Mouse (Mus musculus) CH12F3 (cell line): ENCODE data around the gene Sgms1.
"Not testable (repeated sequence)": the region's sequence is repeated elsewhere in the genome, so short reads cannot be mapped to it uniquely, and the experiment has no call there.

Experiments used
- in situ Hi-C: fragments of 300-500 bp; cut with MboI; formaldehyde crosslinking; loops from 2 replicates; pipeline ENCODE4 v1.14.3; 2020; ENCODE audit warnings: low sequenced_read_pairs

The Sgms1 gene

GRCm38 (mm10) chr19:32107771-32108306, 281.7 kb downstream of the Sgms1 start, which contains the start of gene Asah2:
TSS of gene Asah2 (minus strand) at chr19:32108211.
- in situ Hi-C loops, result no loop called here

DNA sequence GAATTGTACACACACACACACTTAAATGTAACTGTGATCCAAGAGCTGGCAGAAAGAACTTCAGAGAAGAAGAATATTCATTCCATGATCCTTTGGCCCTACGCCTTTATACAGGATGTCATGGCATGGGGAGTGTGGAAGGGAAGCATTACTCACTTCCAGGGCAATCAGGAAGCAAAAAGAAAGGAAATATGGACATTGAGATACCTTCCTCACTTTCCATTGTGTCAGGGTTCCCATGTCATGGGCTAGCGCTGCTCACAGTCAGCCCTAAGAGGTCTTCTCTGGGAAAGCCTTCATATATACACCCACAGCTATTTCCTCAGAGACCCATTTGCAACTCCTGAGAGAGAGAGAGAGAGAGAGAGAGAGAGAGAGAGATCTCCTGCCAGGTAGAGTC, 282.8 kb downstream of the Sgms1 start:
- in situ Hi-C loops, result no loop called here

- in situ Hi-C loops, result no loop called here
Measured at GRCm38 (mm10) chr19:32104217-32104616, 285.3 kb downstream of the Sgms1 start.

DNA sequence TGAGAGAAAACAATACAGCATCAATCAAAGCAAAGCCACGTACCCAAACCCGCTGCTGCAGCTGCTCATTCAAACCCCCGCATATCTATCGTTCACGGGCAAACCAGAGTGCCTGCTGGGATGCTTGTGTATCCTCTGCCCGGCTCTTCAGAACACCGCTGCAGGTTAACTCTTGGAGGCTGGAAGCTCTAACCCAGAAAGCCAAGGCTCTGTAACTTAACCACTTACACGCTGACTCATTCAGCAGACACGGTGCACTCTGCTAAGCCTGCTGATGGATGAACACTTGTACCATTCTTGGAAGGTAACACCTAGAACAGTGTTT, 286.6 kb downstream of the Sgms1 start:
- in situ Hi-C loops, result no loop called here

DNA sequence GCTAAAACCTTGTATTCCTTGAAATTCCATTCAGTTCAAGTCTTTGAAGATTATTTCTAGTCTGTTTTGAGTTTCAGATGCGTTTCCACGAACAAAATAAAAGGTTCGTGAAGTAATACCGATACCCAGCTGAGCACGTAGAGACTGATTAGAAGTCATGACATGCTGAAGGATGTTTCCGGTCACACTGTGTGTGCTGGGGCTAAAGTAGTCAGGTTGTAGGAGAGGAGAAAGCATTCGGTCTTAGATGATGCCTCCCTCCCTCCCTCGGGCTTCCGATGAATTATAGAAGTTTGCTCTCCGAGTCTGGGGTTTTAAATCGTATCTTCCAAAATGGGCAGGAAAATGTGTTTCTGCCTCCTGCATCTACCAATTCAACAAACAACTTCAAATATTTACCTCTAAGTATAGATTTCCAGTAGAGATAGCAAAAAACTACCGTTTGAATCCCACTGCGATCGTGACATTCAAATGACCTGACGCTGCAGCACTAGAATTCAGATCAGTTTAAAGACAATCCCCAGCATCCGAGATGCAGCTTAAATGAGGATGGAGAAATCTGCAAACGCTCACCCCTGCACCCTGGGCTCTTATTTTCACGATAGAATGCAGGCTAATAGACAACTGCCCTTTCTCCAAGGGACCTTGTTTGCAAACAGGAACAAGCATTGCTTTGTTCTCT, 287.1 kb downstream of the Sgms1 start:
- in situ Hi-C loops, result no loop called here

GRCm38 (mm10) chr19:32098582-32098981, 290.9 kb downstream of the Sgms1 start:
- in situ Hi-C loops, result no loop called here

DNA sequence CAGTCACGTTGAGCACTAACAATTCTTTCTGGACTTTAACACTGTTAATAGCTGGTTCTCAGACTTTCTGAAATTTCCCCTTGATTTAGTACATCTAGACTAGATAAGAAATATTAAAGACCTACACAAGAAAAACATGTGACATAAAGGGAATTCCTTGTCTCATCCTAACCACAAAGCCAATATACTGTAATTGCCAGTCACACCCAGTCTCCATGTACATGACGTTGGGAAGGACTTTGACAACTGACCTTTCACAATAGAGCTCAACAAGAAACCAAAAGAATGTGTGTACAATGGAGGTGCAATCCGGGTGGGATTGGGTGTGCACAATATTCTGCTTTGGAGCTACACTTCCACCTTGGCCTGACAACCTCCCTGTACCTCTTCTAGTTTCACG, 297.2 kb downstream of the Sgms1 start:
- in situ Hi-C loops, result no loop called here

DNA sequence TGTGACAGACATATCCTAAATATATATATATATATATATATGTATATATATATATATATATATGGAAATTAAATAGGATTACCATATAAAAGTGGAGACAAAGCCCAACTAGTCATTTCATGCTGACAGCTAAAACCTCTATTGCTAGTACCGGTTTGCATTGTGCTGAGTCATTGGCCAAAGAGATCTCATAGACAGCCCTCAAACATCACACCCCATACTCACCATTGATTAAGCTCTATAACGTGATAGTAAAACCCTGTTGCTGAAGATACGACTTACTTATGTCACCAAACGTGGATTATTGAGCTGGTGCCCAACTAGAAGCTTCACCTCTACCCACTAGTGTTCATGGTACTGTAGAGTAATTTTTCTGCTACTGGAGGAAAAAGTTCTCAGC, 298.7 kb downstream of the Sgms1 start:
- in situ Hi-C loops, result no loop called here

GRCm38 (mm10) chr19:32088570-32088969, 300.9 kb downstream of the Sgms1 start:
- in situ Hi-C loops, result no loop called here

DNA sequence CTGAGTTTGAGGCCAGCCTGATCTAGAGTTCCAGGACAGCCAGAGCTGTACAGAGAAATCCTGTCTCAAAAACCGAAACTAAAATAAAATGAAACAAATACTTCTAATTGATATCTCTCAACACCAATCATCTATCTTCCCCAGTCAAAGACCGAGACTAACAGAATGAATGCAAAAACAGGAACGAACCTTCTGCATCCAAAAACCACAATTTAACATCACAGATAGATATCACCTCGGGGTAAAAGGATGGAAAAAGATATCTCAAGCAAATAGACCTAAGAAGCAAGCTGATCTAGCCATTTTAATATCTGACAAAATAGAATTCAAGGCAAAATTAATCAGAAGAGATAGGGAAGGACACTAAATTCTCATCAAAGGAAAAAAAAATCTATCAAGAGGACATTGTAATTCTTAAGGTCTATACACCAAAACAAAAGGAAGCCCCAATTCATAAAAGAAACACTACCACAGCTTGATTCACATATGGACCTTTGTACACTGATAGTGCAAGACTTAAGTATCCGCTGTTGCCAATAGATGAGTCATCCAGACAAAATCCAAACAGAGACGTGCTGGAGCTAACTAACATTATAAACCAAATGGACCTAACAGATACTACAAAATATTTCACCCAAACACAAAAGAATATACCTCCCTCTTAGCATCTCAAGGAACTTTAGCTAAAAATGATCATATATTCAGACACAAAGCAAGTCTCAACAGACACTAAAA, 301.6 kb downstream of the Sgms1 start:
- in situ Hi-C loops, result no loop called here

- in situ Hi-C loops, result not testable (repeated sequence)
Measured at GRCm38 (mm10) chr19:32084813-32085212, 304.7 kb downstream of the Sgms1 start.
